Comparison of ENCODE assay signal across 9 mouse cellular contexts in the genomic region with DNA sequence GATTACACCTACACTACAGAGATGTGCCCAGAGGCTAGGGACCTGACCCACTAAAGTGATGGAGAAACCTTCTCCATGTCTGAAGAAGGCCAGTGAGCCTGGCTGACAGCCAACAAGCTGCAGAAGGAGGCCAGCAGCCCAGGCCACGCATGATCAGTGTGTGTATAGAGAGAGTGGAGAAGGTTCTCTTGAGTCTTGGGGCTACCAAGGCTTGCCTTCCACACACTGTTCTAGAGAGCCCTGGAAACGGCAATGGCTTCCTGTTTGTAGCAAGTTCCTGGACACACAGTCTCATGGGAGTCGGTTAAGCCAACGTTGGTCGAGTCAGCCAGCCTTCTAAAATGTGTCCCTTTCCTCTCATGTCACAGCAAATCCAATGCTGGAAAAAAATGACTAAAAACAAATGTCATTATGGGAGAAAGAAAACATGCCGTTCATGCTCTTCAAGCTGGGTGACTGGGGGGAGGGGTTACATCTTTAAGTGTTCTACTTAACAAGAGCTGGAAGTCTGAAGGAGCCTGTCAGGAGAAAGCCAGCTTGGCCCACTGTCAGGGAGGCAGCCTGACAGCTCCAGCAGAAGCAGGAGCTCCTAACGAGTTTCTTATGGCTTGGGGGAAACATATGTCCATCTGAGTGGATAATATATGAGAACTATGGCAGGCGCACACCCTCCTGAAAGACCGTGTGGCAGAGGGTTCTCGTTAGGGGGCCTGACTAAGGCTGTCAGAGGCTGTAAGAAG.
DNase-seq lines count a peak whose midpoint lies in the region; ATAC-seq and TF ChIP-seq lines count a peak whose summit lies in the region.
"Had no signal": no experiment of that assay in that cellular context is flagged by ENCODE, and none has a peak within 500 bp of the region (broad histone marks: within the 10 kb centered on the region; RNA-seq: fewer than 3 reads in every experiment).

No protein-coding gene starts in this region.

- no peak overlapping the region for H3K4me3 ChIP-seq in gastrocnemius, adult 2 months
- no peak overlapping the region for H3K4me3 ChIP-seq in heart, embryonic 15.5 days
- no peak overlapping the region for H3K4me3 ChIP-seq in layer of hippocampus, adult 2 months

- no peak overlapping the region for H3K9ac ChIP-seq in heart, embryonic 15.5 days

- no peaks in the 10 kb centered on the region for H3K27me3 ChIP-seq in heart, embryonic 15.5 days

- intact Hi-C loops in gastrocnemius, adult 2 months (cut with DNase I) = no loop called here

- no peaks in the 10 kb centered on the region for H3K36me3 ChIP-seq in heart, embryonic 15.5 days

- no peak for TF ChIP-seq CTCF in gastrocnemius, adult 2 months (IDR thresholded peaks at IDR 0.05)
- TF ChIP-seq CTCF in brain, embryonic 14.5 days (IDR thresholded peaks at IDR 0.05; ENCODE audit: borderline replicate concordance, extremely low read depth, insufficient read depth, insufficient read length) = no peak
- no peak for TF ChIP-seq CTCF in layer of hippocampus, adult 2 months (conservative IDR thresholded peaks at IDR 0.05)

- H3K4me1 ChIP-seq in heart, embryonic 15.5 days (replicated peaks) = peaks cover 5% of the 10 kb centered on the region; the same call in 1 of the 2 replicates

- no peaks in the 10 kb centered on the region for H3K9me3 ChIP-seq in heart, embryonic 15.5 days (replicated peaks)

- ATAC-seq in heart, embryonic 15.5 days (replicated peaks; ENCODE audit: insufficient number of reproducible peaks, insufficient read depth, low FRiP score, low read depth) = no peak

- DNase-seq in gastrocnemius, adult 2 months = peak; percentile 35
- no peak for DNase-seq in gastrocnemius, adult 18-20 months (ENCODE audit: low spot score)
- peak; percentile 84 for DNase-seq in brain, embryonic 14.5 days (ENCODE audit: low read depth)
- DNase-seq in kidney, postnatal 36 days = peak; percentile 49 to 53
- DNase-seq in layer of hippocampus, adult 2 months (ENCODE audit: low spot score in 2 of 2) = no peak
- DNase-seq in ovary, adult 18-20 months (ENCODE audit: low spot score) = no peak
- DNase-seq in layer of hippocampus, adult 9-11 months = no peak
- DNase-seq: thymus, postnatal 25 days had no signal

- peak overlapping the region; percentile 62 for H3K27ac ChIP-seq in gastrocnemius, adult 2 months
- H3K27ac ChIP-seq in heart, embryonic 15.5 days = peak overlapping the region; percentile 24; the same call in 1 of the 2 replicates
- no peak overlapping the region for H3K27ac ChIP-seq in layer of hippocampus, adult 2 months

- 55% methylated on average over 10 of the region's 10 CpGs for WGBS in heart, embryonic 15.5 days

- TF ChIP-seq POLR2A in brain, embryonic 14.5 days (IDR thresholded peaks at IDR 0.05; ENCODE audit: borderline replicate concordance, extremely low read depth, insufficient read depth, insufficient read length, poor library complexity, severe bottlenecking) = no peak

- H3K4me2 ChIP-seq in heart, embryonic 15.5 days = no peak overlapping the region

Comparison
In these comparisons a context has a peak if more than half of its experiments do, and no peak if none do; other contexts are left out.
1. DNase-seq: peak in gastrocnemius, adult 2 months (single experiment), brain, embryonic 14.5 days (single experiment) and kidney, postnatal 36 days (2 of 2); none in gastrocnemius, adult 18-20 months (single experiment), layer of hippocampus, adult 2 months (0 of 2), ovary, adult 18-20 months (single experiment) and layer of hippocampus, adult 9-11 months (single experiment).